Mouse (Mus musculus) megakaryocyte, embryonic 14.5 days (primary cell): ENCODE measurements around the gene 4933411K16Rik.

ENCODE experiments used
- FLI1 ChIP-seq: IDR thresholded peaks from 2 replicates; pipeline ENCODE4 v1.6.1; 2012; ENCODE audit warnings: low read length, inconsistent platforms, mixed read lengths
- GATA1 ChIP-seq: IDR thresholded peaks from 3 replicates; pipeline ENCODE4 v1.6.1; 2012; ENCODE audit warnings: mixed read lengths, low read length, inconsistent platforms, borderline replicate concordance

DNA sequence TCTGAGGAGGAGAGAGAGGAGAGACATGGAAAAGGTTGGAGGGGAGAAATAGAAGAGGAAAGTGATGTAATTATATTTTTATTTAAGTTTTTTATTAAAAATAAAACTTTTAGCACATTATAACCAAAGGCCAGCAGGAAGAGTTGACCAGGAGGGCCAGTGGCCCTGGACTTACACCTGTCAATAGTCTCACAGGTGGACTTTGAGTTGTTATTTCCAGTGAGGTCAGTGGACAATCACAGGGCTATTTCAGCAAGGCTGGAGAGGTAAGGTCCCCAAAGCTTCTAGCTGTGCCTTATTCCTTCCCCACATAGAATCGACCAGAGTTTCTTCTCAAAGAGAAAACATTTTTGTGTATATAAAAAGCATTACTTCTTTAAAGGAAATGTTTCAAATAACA, 1.8 kb upstream of the 4933411K16Rik start:
- TF ChIP-seq GATA1 (no peak), FLI1 (no peak)
